Mouse (Mus musculus): ENCODE data around the gene Pmpca. TPM values are rescaled to one million over a fixed set of nuclear protein-coding genes. Genes with fewer than 3 reads are reported as not detected.

Gene Pmpca
- total and polyA plus RNA-seq, 2 experiments from 2014 or later, result 52.5 to 99.2 TPM

DNA sequence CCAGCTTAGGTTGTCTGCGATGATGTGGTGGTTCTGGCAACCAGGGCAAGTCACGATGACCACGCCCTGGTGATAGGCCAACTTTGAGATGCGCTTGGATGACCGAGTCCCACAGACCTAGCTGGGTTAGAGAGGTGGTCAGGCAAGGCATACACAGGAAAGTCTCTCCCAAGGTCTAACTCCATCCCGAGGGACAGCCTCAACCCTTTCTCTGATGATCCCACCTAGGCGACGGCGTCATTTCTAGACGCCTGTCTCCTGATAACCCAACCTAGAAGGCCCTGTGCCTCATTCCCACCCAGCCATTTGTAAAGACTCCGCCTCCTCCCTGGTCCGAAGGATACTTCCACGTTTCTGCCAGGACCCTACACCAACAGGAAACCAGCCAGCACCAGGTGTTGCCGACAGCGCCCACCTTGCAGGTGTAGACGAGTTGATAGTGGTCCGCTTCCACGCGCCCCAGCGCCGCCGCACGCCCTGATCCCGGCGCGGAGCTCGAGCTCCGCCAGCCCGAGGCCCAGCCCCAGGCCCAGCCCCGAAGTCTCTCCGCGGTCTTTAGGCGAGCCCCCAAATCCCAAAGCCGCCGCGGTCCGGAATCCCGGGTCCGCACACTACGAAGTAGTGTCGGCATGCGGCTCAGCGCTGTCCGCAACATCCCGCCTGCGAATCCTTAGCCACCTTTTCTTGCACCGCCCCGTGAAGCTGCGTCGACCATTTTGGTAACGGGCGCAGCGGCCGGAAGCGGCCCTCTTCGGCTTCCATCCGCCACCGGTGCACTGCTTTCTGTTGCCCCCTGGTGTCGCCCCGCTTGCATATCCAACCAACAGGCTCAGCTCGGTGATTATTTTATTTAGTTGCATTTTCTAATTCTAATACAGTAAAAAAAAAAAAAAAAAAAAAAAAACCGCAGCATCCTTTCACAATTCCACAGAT, 37.5 kb upstream of the Pmpca start, which contains the start of gene Dnlz:
Gene Dnlz (minus strand): TSS at position 753 of the 933 bp plus-strand sequence.
- no peaks in the 10 kb centered on the region for H3K9me3 ChIP-seq (replicated peaks; ENCODE audit: control insufficient read depth, low read length)
- ATAC-seq (ENCODE audit: insufficient read depth, low read depth), result peak; percentile 78
- H3K4me2 ChIP-seq (ENCODE audit: low read depth, low read length), result peak within 1 kb of the TSS; percentile 100
- peak within 1 kb of the TSS; percentile 76 for H3K4me3 ChIP-seq (ENCODE audit: low read depth, low read length)
- no peaks in the 10 kb centered on the region for H3K27me3 ChIP-seq (ENCODE audit: control insufficient read depth, insufficient read depth, low read length)
- TF ChIP-seq CTCF (IDR thresholded peaks at IDR 0.05; ENCODE audit: low read depth), result peak; percentile 73
- peak; percentile 60; the same call in 1 of the 2 replicates for TF ChIP-seq EP300 (IDR thresholded peaks at IDR 0.05; ENCODE audit: low read depth)
- 2% methylated on average over 62 of the region's 62 CpGs for WGBS
- peaks cover 21% of the 10 kb centered on the region for H3K4me1 ChIP-seq (ENCODE audit: control insufficient read depth, insufficient read depth)
- H3K36me3 ChIP-seq (replicated peaks; ENCODE audit: control insufficient read depth, insufficient read depth, low read length), result peaks cover 33% of the 10 kb centered on the region
- peak; percentile 95 for DNase-seq (ENCODE audit: low spot score)
- H3K27ac ChIP-seq (ENCODE audit: low read depth), result peak within 1 kb of the TSS; percentile 74
- H3K9ac ChIP-seq (replicated peaks; ENCODE audit: low read depth, low read length), result peak within 1 kb of the TSS; percentile 88

DNA sequence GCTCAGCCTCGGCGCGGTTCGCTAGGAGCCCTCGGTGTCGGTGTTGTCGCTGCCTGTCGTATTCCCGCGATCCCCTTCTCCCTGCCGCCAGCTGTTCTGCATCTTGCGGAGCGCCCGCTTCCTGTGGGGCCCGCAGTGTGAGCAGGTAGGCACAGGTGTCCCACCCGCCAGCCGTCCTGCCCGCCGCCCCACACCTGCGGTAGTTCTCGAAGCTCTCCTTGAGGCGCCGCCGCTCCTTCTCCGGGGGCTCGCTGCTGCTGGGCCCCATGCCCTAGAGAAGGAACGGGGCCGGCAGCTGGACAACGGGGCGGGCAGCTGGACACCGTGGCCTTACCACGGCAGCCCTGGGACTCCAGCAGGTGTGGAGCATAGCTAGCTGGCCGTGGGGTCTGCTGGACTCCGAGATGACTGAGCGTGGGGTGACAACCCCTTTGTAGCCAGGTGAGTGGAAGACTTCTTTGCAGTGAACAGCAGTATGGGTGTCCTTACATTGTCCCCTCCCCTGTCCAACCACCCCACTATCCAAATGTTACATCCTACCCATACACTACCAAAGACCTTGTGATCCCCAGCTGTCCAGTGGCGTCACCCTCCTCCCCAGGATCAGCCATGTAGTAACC, 36.7 kb upstream of the Pmpca start:
- Histone ChIP-seq H3K27ac (ENCODE audit: low read depth) (peak overlapping the region; percentile 8; the same call in 1 of the 2 replicates), H3K4me1 (ENCODE audit: control insufficient read depth, insufficient read depth) (peaks cover 21% of the 10 kb centered on the region), H3K36me3 (replicated peaks; ENCODE audit: control insufficient read depth, insufficient read depth, low read length) (peaks cover 25% of the 10 kb centered on the region), H3K9me3 (replicated peaks; ENCODE audit: control insufficient read depth, low read length) (no peaks in the 10 kb centered on the region), H3K4me3 (ENCODE audit: low read depth, low read length) (peak overlapping the region; percentile 76), H3K27me3 (ENCODE audit: control insufficient read depth, insufficient read depth, low read length) (no peaks in the 10 kb centered on the region), H3K4me2 (ENCODE audit: low read depth, low read length) (peak overlapping the region; percentile 100), H3K9ac (replicated peaks; ENCODE audit: low read depth, low read length) (peak overlapping the region; percentile 88)
- ATAC-seq (ENCODE audit: insufficient read depth, low read depth), result no peak; the same call in 1 of the 2 replicates
- no peak for TF ChIP-seq EP300 (IDR thresholded peaks at IDR 0.05; ENCODE audit: low read depth)
- no peak for TF ChIP-seq CTCF (IDR thresholded peaks at IDR 0.05; ENCODE audit: low read depth)
- no peak for DNase-seq (ENCODE audit: low spot score)
- 3% methylated on average over 36 of the region's 36 CpGs for WGBS

DNA sequence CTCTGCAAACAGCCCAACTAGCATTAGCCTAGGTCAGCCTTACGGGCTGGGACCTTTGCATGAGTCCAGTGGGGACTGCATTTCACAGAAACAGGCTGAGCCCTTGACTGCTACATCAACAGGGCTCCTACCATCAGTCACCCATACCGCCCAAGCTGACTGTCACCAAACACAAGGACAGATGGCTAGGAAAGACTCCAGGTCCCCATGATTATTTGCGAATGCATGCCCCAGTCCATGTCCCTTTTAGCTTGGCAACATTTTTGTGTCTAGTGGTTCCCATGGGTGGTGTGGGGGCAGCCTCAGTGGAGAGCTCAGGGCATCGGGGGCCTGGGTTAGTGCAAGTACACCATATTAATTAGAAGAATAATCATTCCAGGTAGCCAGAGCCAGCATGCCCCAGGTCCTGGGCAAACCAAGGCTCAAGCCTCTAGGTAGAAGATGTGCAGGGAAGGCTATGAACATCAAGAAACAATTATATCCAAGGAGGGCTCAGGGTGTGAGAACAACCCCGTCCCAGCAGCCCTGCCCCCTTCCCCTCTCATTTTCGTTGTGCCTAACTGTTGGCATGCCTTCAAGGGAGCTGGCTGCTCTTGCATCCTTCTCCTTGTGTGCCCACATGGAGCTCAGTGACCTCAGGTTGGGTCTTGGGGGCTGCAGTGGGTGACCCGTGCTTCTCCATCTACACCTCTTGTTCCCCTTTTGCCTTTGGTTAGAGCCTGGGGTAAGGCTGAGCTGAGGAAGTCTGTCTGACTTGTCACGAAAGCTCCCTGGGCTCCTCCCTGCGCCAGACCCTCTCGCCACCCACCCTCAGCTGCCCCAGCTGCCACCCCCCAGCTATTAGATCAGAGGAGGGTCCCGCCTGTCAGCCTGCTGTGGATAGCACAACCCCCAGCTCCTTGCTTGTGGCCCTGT, 35.8 kb upstream of the Pmpca start:
- Histone ChIP-seq H3K4me2 (ENCODE audit: low read depth, low read length) (no peak overlapping the region; the same call in 1 of the 2 replicates), H3K9ac (replicated peaks; ENCODE audit: low read depth, low read length) (peak overlapping the region; percentile 88; the same call in 1 of the 2 replicates), H3K4me1 (ENCODE audit: control insufficient read depth, insufficient read depth) (peaks cover 15% of the 10 kb centered on the region), H3K4me3 (ENCODE audit: low read depth, low read length) (no peak overlapping the region), H3K27ac (ENCODE audit: low read depth) (no peak overlapping the region), H3K27me3 (ENCODE audit: control insufficient read depth, insufficient read depth, low read length) (no peaks in the 10 kb centered on the region), H3K36me3 (replicated peaks; ENCODE audit: control insufficient read depth, insufficient read depth, low read length) (peaks cover 17% of the 10 kb centered on the region), H3K9me3 (replicated peaks; ENCODE audit: control insufficient read depth, low read length) (no peaks in the 10 kb centered on the region)
- DNase-seq (ENCODE audit: low spot score) (no peak), ATAC-seq (ENCODE audit: insufficient read depth, low read depth) (no peak)
- WGBS, result 89% methylated on average over 11 of the region's 11 CpGs
- TF ChIP-seq EP300 (IDR thresholded peaks at IDR 0.05; ENCODE audit: low read depth), result no peak
- no peak for TF ChIP-seq CTCF (IDR thresholded peaks at IDR 0.05; ENCODE audit: low read depth)

DNA sequence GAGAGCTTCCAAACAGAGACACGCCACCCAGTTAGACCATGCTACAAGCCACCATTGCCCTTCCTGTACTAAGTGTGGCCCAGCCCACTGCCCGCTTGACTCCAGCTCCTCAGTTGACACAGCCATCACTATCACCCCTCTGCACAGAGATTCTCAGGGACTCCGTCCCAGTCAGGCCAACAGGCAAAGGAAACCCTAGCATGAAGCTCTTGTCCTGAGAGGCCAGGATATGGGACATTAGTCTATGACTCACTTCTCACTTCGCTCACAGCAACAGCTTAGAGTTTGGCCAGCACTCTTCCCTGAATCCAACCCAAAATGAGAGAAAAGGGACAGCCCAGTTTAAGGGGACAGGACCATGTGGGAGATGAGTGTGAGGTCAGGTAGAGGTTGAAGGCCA, 34.7 kb upstream of the Pmpca start:
- H3K27ac ChIP-seq (ENCODE audit: low read depth), result no peak overlapping the region
- H3K4me3 ChIP-seq (ENCODE audit: low read depth, low read length), result no peak overlapping the region
- H3K36me3 ChIP-seq (replicated peaks; ENCODE audit: control insufficient read depth, insufficient read depth, low read length), result peaks cover 7% of the 10 kb centered on the region
- TF ChIP-seq CTCF (IDR thresholded peaks at IDR 0.05; ENCODE audit: low read depth) (no peak), EP300 (IDR thresholded peaks at IDR 0.05; ENCODE audit: low read depth) (no peak)
- H3K9ac ChIP-seq (replicated peaks; ENCODE audit: low read depth, low read length), result no peak overlapping the region
- 75% methylated on average over 4 of the region's 4 CpGs for WGBS
- no peaks in the 10 kb centered on the region for H3K9me3 ChIP-seq (replicated peaks; ENCODE audit: control insufficient read depth, low read length)
- no peaks in the 10 kb centered on the region for H3K27me3 ChIP-seq (ENCODE audit: control insufficient read depth, insufficient read depth, low read length)
- peaks cover 15% of the 10 kb centered on the region for H3K4me1 ChIP-seq (ENCODE audit: control insufficient read depth, insufficient read depth)
- ATAC-seq (ENCODE audit: insufficient read depth, low read depth) (no peak), DNase-seq (ENCODE audit: low spot score) (no peak)
- no peak overlapping the region for H3K4me2 ChIP-seq (ENCODE audit: low read depth, low read length)

DNA sequence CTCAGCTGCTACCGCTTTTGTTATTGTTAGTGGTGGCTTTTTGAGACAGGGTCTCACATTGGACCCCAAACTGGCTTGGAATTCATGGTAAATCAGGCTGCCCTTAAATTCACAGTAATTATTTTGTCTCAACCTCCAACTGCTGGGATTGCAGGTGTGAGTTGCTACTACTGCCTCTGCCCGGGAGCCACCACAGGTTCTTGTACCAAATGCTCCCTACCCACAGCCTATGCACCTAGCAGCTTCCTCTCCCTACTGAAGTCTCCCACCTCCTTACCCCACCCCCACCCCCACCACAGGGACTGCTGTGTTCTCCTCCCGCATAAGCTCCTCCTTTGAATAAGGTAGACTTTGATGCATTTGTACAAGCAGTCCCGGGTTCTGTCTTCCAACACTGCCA, 32.9 kb upstream of the Pmpca start:
- Histone ChIP-seq H3K9me3 (replicated peaks; ENCODE audit: control insufficient read depth, low read length) (no peaks in the 10 kb centered on the region), H3K27ac (ENCODE audit: low read depth) (no peak overlapping the region), H3K9ac (replicated peaks; ENCODE audit: low read depth, low read length) (no peak overlapping the region), H3K4me2 (ENCODE audit: low read depth, low read length) (no peak overlapping the region), H3K36me3 (replicated peaks; ENCODE audit: control insufficient read depth, insufficient read depth, low read length) (no peaks in the 10 kb centered on the region), H3K4me1 (ENCODE audit: control insufficient read depth, insufficient read depth) (peaks cover 9% of the 10 kb centered on the region), H3K4me3 (ENCODE audit: low read depth, low read length) (no peak overlapping the region), H3K27me3 (ENCODE audit: control insufficient read depth, insufficient read depth, low read length) (no peaks in the 10 kb centered on the region)
- 83% methylated on average over 4 of the region's 4 CpGs for WGBS
- DNase-seq (ENCODE audit: low spot score) (no peak), ATAC-seq (ENCODE audit: insufficient read depth, low read depth) (no peak)
- TF ChIP-seq CTCF (IDR thresholded peaks at IDR 0.05; ENCODE audit: low read depth) (no peak), EP300 (IDR thresholded peaks at IDR 0.05; ENCODE audit: low read depth) (no peak)
